Mouse (Mus musculus): Measurements from ENCODE around the gene Asic3.
A peak's percentile ranks its signal among the peaks of the same experiment; 100 is the strongest.

Asic3 gene

DNA sequence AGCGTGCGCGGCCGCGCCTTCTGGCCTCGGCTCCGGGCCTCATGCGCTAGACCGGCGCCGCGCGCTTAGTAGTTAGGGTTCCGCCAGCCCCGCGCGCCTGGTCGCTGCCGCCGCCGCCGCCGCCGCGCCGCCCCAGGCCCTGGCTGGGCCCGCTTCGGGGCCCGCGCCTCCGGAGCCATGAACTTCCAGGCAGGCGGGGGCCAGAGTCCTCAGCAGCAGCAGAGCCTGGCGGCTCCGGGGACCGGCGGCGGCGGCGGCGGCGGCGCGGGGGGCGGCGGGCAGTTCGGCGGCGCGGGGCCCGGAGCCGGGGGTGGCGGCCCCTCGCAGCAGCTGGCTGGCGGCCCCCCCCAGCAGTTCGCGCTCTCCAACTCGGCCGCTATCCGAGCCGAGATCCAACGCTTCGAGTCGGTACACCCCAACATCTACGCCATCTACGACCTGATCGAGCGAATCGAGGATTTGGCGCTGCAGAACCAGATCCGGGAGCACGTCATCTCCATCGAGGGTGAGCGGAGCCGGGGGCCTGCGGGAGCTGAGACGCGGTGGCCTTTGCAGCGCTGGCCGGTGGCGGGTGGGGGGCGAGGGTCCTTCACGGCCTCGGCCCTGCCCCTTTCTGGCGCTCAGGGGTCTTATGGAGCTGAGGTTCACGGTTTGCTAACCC, 39.0 kb downstream of the Asic3 start, which contains the start of gene Agap3:
Agap3 (plus strand) TSS at position 148 of the 661 bp plus-strand sequence.
- no peak for DNase-seq

DNA sequence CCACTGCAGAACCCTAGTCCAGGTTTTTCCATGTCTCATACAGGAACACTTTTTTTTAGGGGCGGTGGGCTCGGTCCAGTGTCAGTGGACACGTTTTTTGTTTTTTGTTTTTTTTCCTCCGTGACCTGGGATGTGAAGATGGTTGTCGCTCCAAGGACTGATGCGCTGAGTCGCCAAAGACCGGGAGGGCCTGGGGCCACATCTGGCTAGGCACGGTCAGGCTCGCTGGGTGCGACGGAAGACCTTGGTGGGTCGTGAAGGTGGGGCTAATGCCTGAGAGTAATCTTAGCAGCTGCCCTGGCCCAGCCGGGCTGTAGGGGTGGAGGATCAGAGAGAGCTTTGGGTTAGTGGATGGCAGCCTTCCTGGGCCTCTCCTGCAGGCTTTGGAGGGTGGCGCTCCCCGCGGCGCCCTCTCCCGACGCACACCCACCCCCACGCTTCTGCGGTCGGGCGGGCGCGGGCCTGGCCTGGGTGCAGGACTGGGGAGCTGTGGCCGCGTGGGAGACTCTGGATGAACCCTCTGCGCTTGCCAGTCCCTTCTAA, 39.6 kb downstream of the Asic3 start:
- peak; percentile 75 for DNase-seq

- DNase-seq = peak; percentile 91
These were observed 40.2 kb downstream of the Asic3 start for GRCm38 (mm10) chr5:24453283-24453984.

DNA sequence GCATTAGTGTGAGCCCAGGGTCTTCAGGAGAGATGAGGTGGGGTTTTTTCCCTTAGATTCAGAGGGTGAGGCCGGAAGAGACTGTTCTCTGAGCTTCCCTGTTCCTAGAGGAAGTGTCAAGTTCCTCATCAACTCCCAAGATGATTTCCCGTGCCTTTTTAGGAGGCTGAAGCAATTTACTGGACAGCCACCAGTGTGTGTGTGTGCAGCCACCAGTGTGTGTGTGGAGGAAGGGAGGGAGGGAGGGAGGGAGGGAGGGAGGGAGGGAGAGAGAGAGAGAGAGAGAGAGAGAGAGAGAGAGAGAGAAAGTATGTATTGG, 40.8 kb downstream of the Asic3 start:
- DNase-seq = no peak

GRCm38 (mm10) chr5:24455076-24455475, 41.9 kb downstream of the Asic3 start:
- DNase-seq = no peak

GRCm38 (mm10) chr5:24455613-24456012, 42.4 kb downstream of the Asic3 start:
- DNase-seq = no peak

DNA sequence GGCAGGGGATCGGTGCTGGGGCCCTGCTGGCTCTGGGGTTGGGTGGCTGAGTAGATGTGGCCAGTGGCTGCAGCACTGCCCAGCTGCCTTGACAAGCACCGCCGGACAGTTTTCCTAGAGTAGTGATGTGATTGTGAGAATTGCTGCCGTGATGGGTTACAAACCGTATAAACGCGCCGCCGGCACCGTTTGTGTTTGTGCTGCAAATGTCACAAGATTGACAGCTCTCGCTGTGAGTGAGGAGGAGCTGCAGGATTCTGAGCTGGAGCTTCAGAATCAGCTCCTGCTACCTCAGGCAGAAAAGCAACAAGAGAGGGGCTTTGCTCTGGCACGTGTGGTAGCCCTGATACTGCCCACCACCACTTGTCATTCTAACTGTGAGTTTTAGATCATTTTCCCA, 53.6 kb downstream of the Asic3 start:
- DNase-seq = no peak

Data from cerebellum, adult 9-10 months (tissue).